Mouse (Mus musculus): ENCODE measurements around the gene Coro2a.
"Not testable (repeated sequence)": the region's sequence is repeated elsewhere in the genome, so short reads cannot be mapped to it uniquely, and the experiment has no call there.

The Coro2a gene

DNA sequence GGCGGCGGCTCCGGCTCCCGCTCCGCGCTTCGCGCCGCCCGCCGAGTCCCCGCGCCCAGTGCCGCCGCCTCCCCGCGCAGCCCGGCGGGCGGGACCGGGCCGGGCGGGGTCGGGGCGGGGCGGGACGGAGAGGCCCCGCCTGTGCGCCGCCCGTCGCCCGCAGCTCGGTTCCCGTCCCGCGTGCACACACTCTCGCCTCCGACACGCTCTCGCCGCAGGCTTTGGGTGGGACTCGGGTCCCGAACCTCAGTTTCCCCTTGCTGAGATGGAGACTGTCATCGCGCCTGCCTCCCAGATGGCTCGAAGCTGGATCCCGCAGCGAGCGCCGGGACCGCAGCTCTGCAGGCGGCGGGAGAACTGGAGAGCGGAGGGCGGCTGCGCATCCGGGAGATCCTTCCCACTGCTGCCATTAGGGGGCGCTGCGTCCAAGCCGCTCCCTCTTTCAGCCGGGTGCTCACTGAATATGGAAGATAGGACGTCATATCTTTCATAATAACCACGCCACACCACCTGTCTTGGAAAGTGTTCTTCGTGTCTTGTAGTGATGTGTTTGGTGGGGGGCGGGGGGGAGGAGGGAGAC lies at the start of gene Coro2a:
Gene Coro2a (minus strand): TSS at position 359 of the 580 bp plus-strand sequence.
- DNase-seq: peak; percentile 87 to 88

DNA sequence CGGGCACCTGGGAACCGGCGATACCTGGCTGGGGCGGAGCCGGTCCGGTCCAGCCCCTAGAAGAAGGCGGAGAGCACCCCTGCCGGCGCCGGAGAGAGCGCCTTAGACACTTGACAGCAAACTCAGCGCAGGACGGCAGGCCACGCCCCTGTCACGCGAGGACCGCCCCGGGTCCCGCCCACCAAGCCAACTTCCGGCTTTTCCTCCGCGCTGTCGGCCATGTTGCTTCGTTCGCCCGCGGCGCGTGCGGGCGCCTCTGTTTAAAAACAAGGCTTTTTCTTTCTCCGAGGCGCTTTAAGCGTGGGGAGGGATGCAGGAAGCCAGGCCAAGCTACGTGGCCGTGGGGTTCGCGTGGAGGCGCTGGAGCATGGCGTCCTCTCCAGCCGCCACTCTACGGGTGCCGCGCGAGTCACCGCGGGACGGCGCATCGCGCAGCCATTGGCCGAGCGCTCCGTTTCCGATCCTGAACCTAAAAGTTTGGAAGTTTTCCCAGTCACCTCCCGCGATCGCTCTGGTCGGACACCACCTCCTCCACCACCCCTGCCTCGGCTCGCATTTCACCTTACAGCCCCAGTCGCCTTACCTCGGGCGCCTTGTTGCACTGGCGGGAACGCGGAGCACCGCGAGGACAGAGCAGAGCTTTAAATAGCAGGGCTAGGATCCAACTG lies 48.2 kb upstream of the Coro2a start, which contains the start of gene Tbc1d2:
Gene Tbc1d2 (minus strand): TSS at position 124 of the 668 bp plus-strand sequence.
- peak; percentile 97 to 98 for DNase-seq

- no peak for DNase-seq
These were observed 47.2 kb upstream of the Coro2a start for GRCm38 (mm10) chr4:46649161-46649560.

GRCm38 (mm10) chr4:46643676-46644112 lies 41.7 kb upstream of the Coro2a start:
- DNase-seq: no peak

- DNase-seq: peak; percentile 28 to 53
These were observed 41.1 kb upstream of the Coro2a start for GRCm38 (mm10) chr4:46642924-46643675.

- no peak for DNase-seq
These were observed 39.3 kb upstream of the Coro2a start for GRCm38 (mm10) chr4:46641283-46641682.

GRCm38 (mm10) chr4:46639866-46640265 lies 37.9 kb upstream of the Coro2a start:
- no peak for DNase-seq

DNA sequence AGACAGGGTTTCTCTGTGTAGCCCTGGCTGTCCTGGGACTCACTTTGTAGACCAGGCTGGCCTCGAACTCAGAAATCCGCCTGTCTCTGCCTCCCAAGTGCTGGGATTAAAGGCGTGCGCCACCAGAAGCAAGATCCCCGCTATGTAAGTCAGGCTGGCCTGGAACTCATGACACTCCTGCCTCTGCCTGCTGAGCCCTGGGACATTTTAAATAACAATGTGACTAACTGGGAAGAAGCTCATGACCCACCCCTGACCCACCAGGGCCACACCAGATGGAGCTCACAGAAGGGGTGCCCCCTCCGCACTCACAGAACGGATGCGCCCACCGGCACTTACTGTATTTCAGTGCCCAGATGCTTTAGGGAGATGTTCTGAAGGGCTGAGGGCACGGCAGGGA lies 35.2 kb upstream of the Coro2a start:
- not testable (repeated sequence) for DNase-seq

- no peak for DNase-seq
These were observed 33.9 kb upstream of the Coro2a start for GRCm38 (mm10) chr4:46635702-46636430.

GRCm38 (mm10) chr4:46634881-46635280 lies 32.9 kb upstream of the Coro2a start:
- DNase-seq: no peak

GRCm38 (mm10) chr4:46633565-46633964 lies 31.6 kb upstream of the Coro2a start:
- not testable (repeated sequence) for DNase-seq

DNA sequence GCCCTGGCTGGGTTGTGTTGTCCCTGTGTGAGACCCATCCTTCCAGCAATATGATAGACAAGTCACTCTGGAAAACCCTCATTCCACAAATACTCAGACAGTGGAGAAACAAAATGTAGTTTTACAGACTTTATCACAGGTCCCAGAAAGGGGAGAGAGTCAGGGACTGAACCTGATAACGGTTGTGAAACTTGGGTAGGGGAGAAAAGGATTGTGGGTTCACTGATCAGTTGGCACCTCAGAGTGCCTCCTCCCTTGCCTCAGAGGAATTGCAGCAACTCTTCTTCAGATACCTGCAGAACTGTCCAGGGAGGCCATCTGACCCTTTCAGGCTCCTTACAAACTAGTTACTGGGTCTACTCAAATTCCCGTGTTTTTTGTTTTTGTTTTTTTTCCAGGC lies 30.5 kb upstream of the Coro2a start:
- no peak for DNase-seq

GRCm38 (mm10) chr4:46630390-46630789 lies 28.4 kb upstream of the Coro2a start:
- DNase-seq: peak; percentile 36 to 51

DNA sequence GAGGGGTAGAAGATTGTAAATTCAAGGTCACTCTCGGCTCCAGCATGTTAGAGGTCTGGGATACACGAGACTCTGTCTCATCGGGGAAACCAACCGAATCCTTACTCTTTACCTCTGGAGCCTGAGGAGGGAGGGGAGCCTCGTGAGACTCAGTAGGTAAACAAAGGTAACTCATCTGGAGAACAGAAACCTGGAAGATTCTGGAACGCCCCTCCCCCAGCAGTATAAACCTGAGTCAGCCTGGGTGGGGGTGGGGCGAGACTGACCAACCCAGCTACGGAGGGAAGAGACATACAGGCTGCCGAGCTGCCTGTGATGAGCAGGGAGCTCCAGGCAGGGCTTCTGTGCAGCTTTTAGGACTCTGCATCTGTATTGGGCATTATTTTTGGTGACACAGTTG lies 26.9 kb upstream of the Coro2a start:
- DNase-seq: no peak

GRCm38 (mm10) chr4:46628081-46628480 lies 26.1 kb upstream of the Coro2a start:
- DNase-seq: no peak

GRCm38 (mm10) chr4:46625101-46625500 lies 23.1 kb upstream of the Coro2a start:
- DNase-seq: no peak

- no peak for DNase-seq
These were observed 21.0 kb upstream of the Coro2a start for GRCm38 (mm10) chr4:46623007-46623406.

- no peak for DNase-seq
These were observed 18.9 kb upstream of the Coro2a start for GRCm38 (mm10) chr4:46620946-46621345.

- peak; percentile 50 to 65 for DNase-seq
These were observed 18.3 kb upstream of the Coro2a start for GRCm38 (mm10) chr4:46620330-46620729.

DNA sequence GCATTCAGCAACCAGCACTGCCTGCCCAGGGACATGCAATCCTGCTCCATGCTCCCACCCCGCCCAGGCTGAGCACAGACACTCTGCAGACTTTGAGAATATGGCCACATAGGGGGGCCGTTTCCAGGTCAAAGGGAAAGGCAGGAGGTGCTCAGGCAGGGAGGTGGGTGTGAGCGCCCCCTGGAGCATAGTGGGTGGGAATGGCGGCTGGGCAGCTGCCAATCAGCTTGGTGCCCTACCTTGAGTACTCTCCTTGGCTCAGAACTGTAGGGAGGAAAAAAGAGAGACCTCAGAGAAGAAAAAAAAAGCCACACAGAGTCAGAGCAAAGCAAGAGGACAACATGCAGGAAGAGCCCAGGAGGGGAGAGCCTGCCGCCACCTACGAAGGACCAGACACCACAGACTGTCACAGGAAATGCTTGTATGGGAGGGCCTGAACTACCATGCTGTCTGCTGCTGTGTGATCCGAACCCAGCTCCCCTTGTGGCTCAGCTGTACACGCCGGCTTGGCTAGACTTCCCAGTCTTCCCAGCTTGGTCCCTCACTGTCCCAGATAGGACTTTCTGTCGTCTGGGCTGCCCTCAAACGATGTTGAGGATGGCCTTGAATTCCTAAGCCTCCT lies 16.3 kb upstream of the Coro2a start:
- DNase-seq: no peak

DNA sequence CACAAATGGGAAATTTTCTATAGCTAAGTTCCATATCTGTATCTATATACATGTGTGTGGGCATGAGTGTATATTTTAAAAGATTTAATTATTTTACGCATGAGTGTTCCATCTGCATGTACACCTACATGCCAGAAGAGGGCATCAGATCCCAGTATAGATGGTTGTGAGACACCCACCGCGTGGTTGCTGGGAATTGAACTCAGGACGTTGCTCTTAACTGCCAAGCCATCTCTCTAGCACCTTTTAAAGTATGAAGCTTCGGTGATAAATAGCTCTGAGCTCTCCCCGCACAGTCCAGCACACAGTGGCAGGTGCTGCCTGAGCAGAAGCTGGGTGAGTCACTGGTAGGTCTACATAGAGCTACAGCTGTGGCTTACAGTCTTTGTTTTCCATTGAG lies 15.4 kb upstream of the Coro2a start:
- no peak for DNase-seq

DNA sequence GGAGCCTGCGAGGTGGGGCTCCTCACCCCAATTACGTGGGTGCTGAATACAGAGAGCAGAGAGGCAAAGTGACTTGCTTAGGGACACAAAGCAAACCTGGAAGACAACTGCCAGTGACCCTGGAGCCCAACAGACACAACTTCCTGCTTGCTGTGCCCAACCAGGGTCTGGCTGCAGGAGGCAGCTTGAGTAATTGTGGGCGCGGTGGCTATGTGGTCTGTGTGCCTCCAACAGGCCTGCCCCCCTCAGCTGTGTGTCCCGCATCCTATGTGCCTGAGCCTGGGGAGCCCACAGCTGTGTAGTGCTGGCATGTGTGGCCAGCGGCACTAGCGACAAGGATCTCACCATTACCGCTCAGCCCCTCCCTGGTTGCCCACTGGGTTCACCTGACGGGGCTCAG lies 12.6 kb upstream of the Coro2a start:
- DNase-seq: no peak

GRCm38 (mm10) chr4:46613618-46614017 lies 11.6 kb upstream of the Coro2a start:
- DNase-seq: no peak

All from kidney, postnatal 4 days (tissue).